Comparison of ENCODE assay signal across 12 mouse cellular contexts in genomic region chr1:41890714-41891689, GRCm38 (mm10).
DNase-seq lines count a peak whose midpoint lies in the region; ATAC-seq and TF ChIP-seq lines count a peak whose summit lies in the region.
"Had no signal": no experiment of that assay in that cellular context is flagged by ENCODE, and none has a peak within 500 bp of the region (broad histone marks: within the 10 kb centered on the region; RNA-seq: fewer than 3 reads in every experiment).

No protein-coding gene starts in this region.

- intact Hi-C loops in left cerebral cortex, adult 2 months (cut with DNase I) = loop anchor here (1.0 to 10.0 kb wide), 6 partner anchors 77 to 886 kb away; no protein-coding TSS in a partner anchor

- 0 out of 2 replicates have a peak, but pooled peaks cover 6% of the 10 kb centered on the region for H3K4me1 ChIP-seq in forebrain, postnatal 0 days (ENCODE audit: insufficient read depth)
- peaks cover 49% of the 10 kb centered on the region for H3K4me1 ChIP-seq in midbrain, embryonic 13.5 days (replicated peaks)

- H3K27ac ChIP-seq in left cerebral cortex, adult 2 months = peak overlapping the region; percentile 81
- H3K27ac ChIP-seq in forebrain, postnatal 0 days (ENCODE audit: low read depth, low read length) = peak overlapping the region; percentile 85
- H3K27ac ChIP-seq in midbrain, embryonic 13.5 days = peak overlapping the region; percentile 57
- H3K27ac ChIP-seq: heart, adult 2 months had no signal

- no peaks in the 10 kb centered on the region for H3K36me3 ChIP-seq in forebrain, postnatal 0 days (ENCODE audit: insufficient read depth)
- no peaks in the 10 kb centered on the region for H3K36me3 ChIP-seq in midbrain, embryonic 13.5 days

- no peak for TF ChIP-seq CTCF in left cerebral cortex, adult 2 months (IDR thresholded peaks at IDR 0.05)
- no peak for TF ChIP-seq CTCF in forebrain, postnatal 0 days (IDR thresholded peaks at IDR 0.05; ENCODE audit: low read depth)

- peak; percentile 48; the same call in 1 of the 2 replicates for ATAC-seq in forebrain, postnatal 0 days
- peak; percentile 48; the same call in 1 of the 2 replicates for ATAC-seq in midbrain, embryonic 13.5 days

- H3K9ac ChIP-seq in forebrain, postnatal 0 days = peak overlapping the region; percentile 48
- H3K9ac ChIP-seq in midbrain, embryonic 13.5 days (replicated peaks) = peak overlapping the region; percentile 37; the same call in 1 of the 2 replicates

- DNase-seq in left cerebral cortex, adult 2 months (ENCODE audit: extremely low spot score in 1 of 2, low spot score in 2 of 2) = no peak
- no peak for DNase-seq in left cerebral cortex, adult 8-10 months (ENCODE audit: low spot score in 2 of 2)
- DNase-seq in forebrain, postnatal 0 days = peak; percentile 67
- DNase-seq in lung, adult 18-20 months = no peak
- no peak for DNase-seq in ovary, postnatal 10 days (ENCODE audit: low spot score)
- no peak for DNase-seq in urinary bladder, postnatal 25 days (ENCODE audit: low spot score)
- DNase-seq in kidney, adult 11 months = no peak
- DNase-seq: adrenal gland, adult 2 months; B cell, adult 2 months; heart, adult 2 months; lung, postnatal 14 days had no signal

- no peaks in the 10 kb centered on the region for H3K9me3 ChIP-seq in forebrain, postnatal 0 days (ENCODE audit: low read length)
- H3K9me3 ChIP-seq in midbrain, embryonic 13.5 days = no peaks in the 10 kb centered on the region

- WGBS in forebrain, postnatal 0 days = 20% methylated on average over 20 of the region's 20 CpGs
- 23% methylated on average over 20 of the region's 20 CpGs for WGBS in midbrain, embryonic 13.5 days

- H3K27me3 ChIP-seq in forebrain, postnatal 0 days (ENCODE audit: insufficient read depth, low read length) = no peaks in the 10 kb centered on the region
- no peaks in the 10 kb centered on the region for H3K27me3 ChIP-seq in midbrain, embryonic 13.5 days

- H3K4me3 ChIP-seq in left cerebral cortex, adult 2 months = peak overlapping the region; percentile 16; the same call in 1 of the 2 replicates
- H3K4me3 ChIP-seq in forebrain, postnatal 0 days (ENCODE audit: low read depth, low read length) = no peak overlapping the region
- H3K4me3 ChIP-seq in midbrain, embryonic 13.5 days (replicated peaks) = peak overlapping the region; percentile 14
- H3K4me3 ChIP-seq: heart, adult 2 months had no signal

- peak overlapping the region; percentile 44 for H3K4me2 ChIP-seq in forebrain, postnatal 0 days (ENCODE audit: low read depth)
- peak overlapping the region; percentile 49 for H3K4me2 ChIP-seq in midbrain, embryonic 13.5 days (replicated peaks)
